Mouse (Mus musculus) embryonic fibroblast, embryonic 13.5 days (primary cell): ENCODE measurements at regions not wholly inside any gene's neighbourhood (a gene's known extent, or its start where the extent isn't known, plus 50 kb on each side); places are given as distances from the start of the nearest gene placed in this dataset.

Experiments used
- H3K27ac ChIP-seq: 2 replicates; pipeline ENCODE4 v1.5.1; 2012; ENCODE audit warnings: low read length, control low read depth, inconsistent platforms; ENCODE audit not compliant: insufficient read depth
- H3K4me1 ChIP-seq: 2 replicates; pipeline ENCODE4 v1.6.1; 2011; ENCODE audit warnings: low read length; ENCODE audit not compliant: control insufficient read depth, insufficient read depth
- H3K4me3 ChIP-seq: 2 replicates; pipeline ENCODE4 v1.5.1; 2011; ENCODE audit warnings: mild to moderate bottlenecking, control low read depth, low read length; ENCODE audit not compliant: insufficient read depth
- CTCF ChIP-seq: IDR thresholded peaks from 2 replicates; pipeline ENCODE4 v1.5.1; 2011; ENCODE audit warnings: mild to moderate bottlenecking, control low read depth, low read length, moderate library complexity, borderline replicate concordance; ENCODE audit not compliant: insufficient read depth
- POLR2A ChIP-seq: IDR thresholded peaks from 2 replicates; pipeline ENCODE4 v1.6.1; 2011; ENCODE audit warnings: low read depth, mild to moderate bottlenecking, control low read depth, low read length, moderate library complexity

GRCm38 (mm10) chr11:63543971-63544696 lies 378.0 kb downstream of the Hs3st3b1 start:
- TF ChIP-seq POLR2A: no peak
- no peak for TF ChIP-seq CTCF
- Histone ChIP-seq H3K4me3 (no peak overlapping the region), H3K4me1 (no peaks in the 10 kb centered on the region), H3K27ac (no peak overlapping the region)

- no peak for TF ChIP-seq POLR2A
- no peak for TF ChIP-seq CTCF
- no peak overlapping the region for H3K27ac ChIP-seq
- no peaks in the 10 kb centered on the region for H3K4me1 ChIP-seq
- H3K4me3 ChIP-seq: no peak overlapping the region
Measured at GRCm38 (mm10) chr11:63545516-63545915, 376.6 kb downstream of the Hs3st3b1 start.

GRCm38 (mm10) chr11:63560466-63560865 lies 361.6 kb downstream of the Hs3st3b1 start:
- TF ChIP-seq CTCF: no peak
- no peak for TF ChIP-seq POLR2A
- Histone ChIP-seq H3K27ac (no peak overlapping the region), H3K4me3 (no peak overlapping the region), H3K4me1 (peaks cover 2% of the 10 kb centered on the region)

- TF ChIP-seq POLR2A (no peak), CTCF (no peak)
- Histone ChIP-seq H3K4me1 (peaks cover 4% of the 10 kb centered on the region), H3K27ac (no peak overlapping the region), H3K4me3 (no peak overlapping the region)
Measured at GRCm38 (mm10) chr11:63562696-63563095, 359.4 kb downstream of the Hs3st3b1 start.

GRCm38 (mm10) chr11:63565471-63566232 lies 356.4 kb downstream of the Hs3st3b1 start:
- H3K4me1 ChIP-seq: peaks cover 4% of the 10 kb centered on the region
- TF ChIP-seq POLR2A: no peak
- no peak for TF ChIP-seq CTCF
- H3K27ac ChIP-seq: peak overlapping the region; percentile 69
- H3K4me3 ChIP-seq: no peak overlapping the region

- no peak for TF ChIP-seq CTCF
- no peak for TF ChIP-seq POLR2A
- Histone ChIP-seq H3K4me3 (no peak overlapping the region), H3K4me1 (peaks cover 4% of the 10 kb centered on the region), H3K27ac (no peak overlapping the region)
Measured at GRCm38 (mm10) chr11:63569785-63570479, 352.2 kb downstream of the Hs3st3b1 start.

- peaks cover 2% of the 10 kb centered on the region; the same call in 1 of the 2 replicates for H3K4me1 ChIP-seq
- TF ChIP-seq CTCF (no peak), POLR2A (no peak)
- no peak overlapping the region for H3K4me3 ChIP-seq
- no peak overlapping the region for H3K27ac ChIP-seq
Measured at GRCm38 (mm10) chr11:63570646-63571045, 351.4 kb downstream of the Hs3st3b1 start.

- Histone ChIP-seq H3K27ac (no peak overlapping the region), H3K4me3 (no peak overlapping the region), H3K4me1 (no peaks in the 10 kb centered on the region)
- TF ChIP-seq POLR2A (no peak), CTCF (no peak)
Measured at GRCm38 (mm10) chr11:63573271-63573670, 348.8 kb downstream of the Hs3st3b1 start.

- TF ChIP-seq POLR2A (no peak), CTCF (no peak)
- Histone ChIP-seq H3K4me3 (no peak overlapping the region), H3K27ac (no peak overlapping the region), H3K4me1 (no peaks in the 10 kb centered on the region)
Measured at GRCm38 (mm10) chr11:63583321-63583720, 338.8 kb downstream of the Hs3st3b1 start.
